Mouse (Mus musculus) hindbrain, embryonic 11.5 days (tissue): Measurements from ENCODE around the gene Reps1. TPM values are rescaled to one million over a fixed set of nuclear protein-coding genes. Genes with fewer than 3 reads are reported as not detected.

Experiments
- ATAC-seq: fragments of 200-750 bp; cut with Nextera tagmentation; 2 replicates; pipeline ENCODE4 v1.8.0; 2017; ENCODE audit warnings: mild to moderate bottlenecking, moderate TSS enrichment, moderate library complexity; ENCODE audit not compliant: low FRiP score
- DNase-seq: peaks from one replicate; pipeline ENCODE4 v3.0.0-alpha.2; 2015; ENCODE audit warnings: low spot score
- H3K27ac ChIP-seq: fragments of 300-500 bp; sonication (generic); 2 replicates; pipeline ENCODE4 v1.5.1; 2014; ENCODE audit warnings: mild to moderate bottlenecking, low read depth, low read length
- H3K27me3 ChIP-seq: fragments of 300-500 bp; sonication (generic); 2 replicates; pipeline ENCODE4 v1.6.1; 2014; ENCODE audit warnings: mild to moderate bottlenecking, low read length, moderate library complexity, mixed read lengths; ENCODE audit not compliant: control insufficient read depth, insufficient read depth
- H3K36me3 ChIP-seq: fragments of 300-500 bp; sonication (generic); 2 replicates; pipeline ENCODE4 v1.6.1; 2014; ENCODE audit warnings: mild to moderate bottlenecking, low read length, moderate library complexity, mixed read lengths; ENCODE audit not compliant: control insufficient read depth, insufficient read depth
- H3K4me1 ChIP-seq: fragments of 300-500 bp; sonication (generic); replicated peaks from 2 replicates; pipeline ENCODE4 v1.6.1; 2014; ENCODE audit warnings: low read length, mixed read lengths; ENCODE audit not compliant: control insufficient read depth, insufficient read depth
- H3K4me2 ChIP-seq: fragments of 300-500 bp; sonication (generic); replicated peaks from 2 replicates; pipeline ENCODE4 v1.6.1; 2014; ENCODE audit warnings: mild to moderate bottlenecking, low read depth, low read length
- H3K4me3 ChIP-seq: fragments of 300-500 bp; sonication (generic); 2 replicates; pipeline ENCODE4 v1.5.1; 2014; ENCODE audit warnings: low read depth, low read length
- H3K9ac ChIP-seq: fragments of 300-500 bp; sonication (generic); 2 replicates; pipeline ENCODE4 v1.6.1; 2014; ENCODE audit warnings: low read depth, low read length
- H3K9me3 ChIP-seq: fragments of 300-500 bp; sonication (generic); 2 replicates; pipeline ENCODE4 v1.6.1; 2016; ENCODE audit warnings: low read length; ENCODE audit not compliant: control insufficient read depth
- WGBS: fragments of 180-500 bp; shearing (Covaris S2); extraction: QIAGEN DNeasy Blood & Tissue Kit; methylation state at CpG from one replicate; pipeline ENCODE4 v1.1.7; 2014; 5-methylcytosine and 5-hydroxymethylcytosine counted together
- polyA plus RNA-seq: library from polyadenylated mRNA; unstranded; fragments of >200 nt; fragmentation: Nextera tagmentation; extraction: Ambion mirVana; gene quantifications from 2 replicates; pipeline ENCODE4 v1.2.1, GENCODE M21; 2014

Reps1 gene
- polyA plus RNA-seq, 1 experiment from 2014 or later = 24.6 TPM

DNA sequence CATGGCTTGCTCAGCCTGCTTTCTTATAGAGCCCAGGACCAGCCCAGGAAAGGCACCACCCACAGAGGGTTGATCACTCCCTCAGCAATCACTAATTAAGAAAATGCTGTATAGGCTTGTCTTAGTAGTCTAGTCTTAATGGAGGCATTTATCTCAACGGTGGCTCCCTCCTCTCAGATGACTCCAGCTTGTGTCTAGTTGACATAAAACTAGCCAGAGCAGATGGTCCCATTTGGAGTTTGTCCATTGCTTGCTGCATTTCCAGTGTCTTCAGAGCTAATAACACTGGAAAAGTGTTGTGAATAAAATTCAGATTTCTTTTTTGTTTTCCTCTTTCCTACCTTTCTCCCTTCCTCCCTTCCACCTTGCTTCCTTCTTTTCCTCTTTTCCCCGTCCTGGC lies 13.9 kb downstream of the Reps1 start:
- no peak overlapping the region for H3K4me2 ChIP-seq
- no peak for ATAC-seq
- no peak overlapping the region for H3K4me3 ChIP-seq
- H3K4me1 ChIP-seq = no peaks in the 10 kb centered on the region
- no peak overlapping the region for H3K27ac ChIP-seq
- H3K9me3 ChIP-seq = no peaks in the 10 kb centered on the region
- WGBS = 93% methylated on average over 2 of the region's 2 CpGs
- H3K27me3 ChIP-seq = no peaks in the 10 kb centered on the region
- no peak for DNase-seq
- H3K9ac ChIP-seq = no peak overlapping the region
- no peaks in the 10 kb centered on the region for H3K36me3 ChIP-seq

DNA sequence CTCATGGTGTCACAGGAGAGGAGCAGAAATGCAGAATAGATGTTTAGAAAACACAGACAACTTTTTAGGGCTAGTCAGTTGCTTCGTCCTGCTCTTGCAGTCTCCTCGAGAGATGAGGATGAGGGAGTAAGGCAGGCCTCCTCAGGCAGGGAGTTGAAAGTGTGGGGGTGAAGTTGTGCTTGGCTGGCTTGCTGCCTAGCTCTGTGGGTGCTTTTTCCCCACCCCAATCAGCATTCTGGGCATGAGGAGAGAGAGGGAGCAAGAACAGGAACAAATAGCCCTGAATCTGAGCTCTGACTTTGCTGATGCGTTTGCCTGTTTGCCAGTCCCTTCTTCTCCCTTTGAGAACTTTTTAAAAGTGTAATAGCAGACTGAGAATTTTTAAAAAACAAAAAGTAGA lies 14.5 kb downstream of the Reps1 start:
- 91% methylated on average over 3 of the region's 3 CpGs for WGBS
- H3K4me1 ChIP-seq = no peaks in the 10 kb centered on the region
- H3K4me2 ChIP-seq = no peak overlapping the region
- no peaks in the 10 kb centered on the region for H3K9me3 ChIP-seq
- H3K36me3 ChIP-seq = no peaks in the 10 kb centered on the region
- H3K4me3 ChIP-seq = no peak overlapping the region
- H3K27me3 ChIP-seq = no peaks in the 10 kb centered on the region
- ATAC-seq (no peak), DNase-seq (no peak)
- H3K27ac ChIP-seq = no peak overlapping the region
- no peak overlapping the region for H3K9ac ChIP-seq

DNA sequence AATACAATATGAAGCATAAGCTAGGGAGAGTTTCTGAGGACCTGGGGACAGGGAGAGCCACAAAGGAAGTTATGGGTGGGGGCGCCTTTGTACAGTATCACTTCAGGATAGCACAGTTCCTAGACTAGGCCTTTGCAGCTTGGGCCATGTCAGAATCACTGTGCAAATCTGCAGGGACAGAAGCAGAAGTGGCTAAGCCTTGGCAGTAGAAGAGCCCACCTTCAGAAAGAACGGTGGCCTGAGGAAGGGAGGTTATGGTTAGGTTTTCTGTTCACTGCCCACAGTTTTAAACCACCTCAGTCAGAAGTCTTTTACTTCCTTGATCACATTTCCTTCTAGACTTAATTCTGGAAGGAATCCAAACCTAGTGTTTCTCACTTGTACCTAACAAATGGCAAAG lies 15.0 kb downstream of the Reps1 start:
- H3K9ac ChIP-seq = no peak overlapping the region
- no peaks in the 10 kb centered on the region for H3K4me1 ChIP-seq
- no peak overlapping the region for H3K4me2 ChIP-seq
- DNase-seq = no peak
- H3K36me3 ChIP-seq = no peaks in the 10 kb centered on the region
- H3K9me3 ChIP-seq = no peaks in the 10 kb centered on the region
- no peak for ATAC-seq
- H3K27me3 ChIP-seq = no peaks in the 10 kb centered on the region
- H3K4me3 ChIP-seq = no peak overlapping the region
- H3K27ac ChIP-seq = no peak overlapping the region
- WGBS = 87% methylated on average over 2 of the region's 2 CpGs

DNA sequence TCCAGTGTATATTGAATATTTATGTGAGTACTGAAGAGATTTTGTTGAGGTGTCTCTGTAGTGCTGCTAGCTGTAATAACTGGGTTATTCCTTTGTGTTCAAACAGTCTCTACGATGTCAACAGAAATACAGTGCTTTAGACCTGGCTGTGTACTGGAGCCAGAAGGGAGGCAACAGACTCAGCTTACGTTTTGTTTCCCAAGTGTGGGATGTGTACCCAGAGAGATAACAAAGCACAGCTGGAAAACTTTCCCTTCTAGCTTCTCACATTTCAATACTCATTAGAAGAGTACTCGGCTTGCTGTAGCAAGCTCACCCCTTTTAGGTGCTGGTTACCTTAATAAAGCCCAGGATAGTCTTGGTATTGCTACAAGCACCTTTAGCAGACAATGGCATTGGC lies 17.2 kb downstream of the Reps1 start:
- Histone ChIP-seq H3K9me3 (no peaks in the 10 kb centered on the region), H3K36me3 (no peaks in the 10 kb centered on the region), H3K27ac (no peak overlapping the region), H3K27me3 (no peaks in the 10 kb centered on the region), H3K4me1 (no peaks in the 10 kb centered on the region), H3K9ac (no peak overlapping the region), H3K4me3 (no peak overlapping the region), H3K4me2 (no peak overlapping the region)
- WGBS = 72% methylated on average over 3 of the region's 3 CpGs
- DNase-seq = no peak
- no peak for ATAC-seq

DNA sequence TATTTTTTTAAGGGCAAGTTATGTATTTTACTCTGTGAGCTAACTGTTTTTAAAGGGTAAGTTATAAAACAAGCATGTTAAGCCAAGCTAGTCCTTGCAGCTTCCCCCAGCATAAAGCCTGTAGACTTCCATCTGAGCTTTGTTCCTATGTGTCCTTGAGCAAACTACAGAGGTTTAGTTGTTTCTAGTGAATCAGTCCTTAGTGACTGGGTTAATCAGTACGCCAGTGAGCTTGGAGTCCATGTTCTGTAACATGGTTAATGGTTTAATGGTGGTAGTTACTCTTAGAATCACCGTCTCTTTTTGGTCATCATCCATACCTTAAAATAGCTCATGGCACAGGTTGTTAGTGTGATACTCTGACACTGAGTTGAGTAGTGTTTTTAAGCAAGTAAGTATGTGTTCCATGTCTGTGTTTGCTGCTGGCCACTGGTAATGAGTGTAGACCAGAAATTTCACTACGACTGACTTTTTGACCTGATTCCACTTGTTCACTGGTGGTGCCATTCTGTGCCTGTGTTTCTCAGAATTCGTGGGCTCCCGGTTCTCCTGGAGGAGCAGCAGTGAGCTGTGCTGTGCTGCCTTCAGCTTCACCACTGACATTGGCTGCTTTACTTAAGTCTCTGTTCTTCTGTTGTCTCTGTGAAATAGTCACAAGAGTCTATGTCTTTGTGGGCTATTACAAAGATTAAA lies 18.9 kb downstream of the Reps1 start:
- no peak overlapping the region for H3K27ac ChIP-seq
- no peaks in the 10 kb centered on the region for H3K4me1 ChIP-seq
- ATAC-seq (no peak), DNase-seq (no peak)
- H3K9ac ChIP-seq = no peak overlapping the region
- H3K4me3 ChIP-seq = no peak overlapping the region
- no peaks in the 10 kb centered on the region for H3K36me3 ChIP-seq
- H3K27me3 ChIP-seq = no peaks in the 10 kb centered on the region
- H3K9me3 ChIP-seq = no peaks in the 10 kb centered on the region
- WGBS = 89% methylated on average over 5 of the region's 5 CpGs
- no peak overlapping the region for H3K4me2 ChIP-seq

DNA sequence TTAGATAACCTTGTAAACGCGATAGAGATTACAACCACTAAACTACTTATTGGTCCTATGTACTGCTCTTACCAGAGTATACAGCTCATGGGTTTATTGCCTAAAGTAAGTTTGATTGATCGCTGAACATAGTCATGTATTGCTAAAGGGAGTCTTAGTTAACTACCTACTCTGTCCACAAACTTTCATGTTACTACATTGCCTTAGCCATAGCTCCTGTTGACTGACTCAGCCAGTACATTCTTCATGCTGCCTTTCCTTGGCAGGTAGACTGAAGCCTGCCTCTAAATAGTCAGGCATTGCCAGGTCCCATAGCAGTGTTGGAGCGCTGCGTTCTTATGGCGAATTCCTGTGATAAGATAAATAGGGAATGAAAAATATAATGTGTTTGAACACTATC lies 20.2 kb downstream of the Reps1 start:
- Histone ChIP-seq H3K9ac (no peak overlapping the region), H3K4me3 (no peak overlapping the region), H3K36me3 (no peaks in the 10 kb centered on the region), H3K9me3 (no peaks in the 10 kb centered on the region), H3K27ac (no peak overlapping the region), H3K4me1 (no peaks in the 10 kb centered on the region), H3K27me3 (no peaks in the 10 kb centered on the region), H3K4me2 (no peak overlapping the region)
- ATAC-seq (no peak), DNase-seq (no peak)
- WGBS = 94% methylated on average over 6 of the region's 6 CpGs

DNA sequence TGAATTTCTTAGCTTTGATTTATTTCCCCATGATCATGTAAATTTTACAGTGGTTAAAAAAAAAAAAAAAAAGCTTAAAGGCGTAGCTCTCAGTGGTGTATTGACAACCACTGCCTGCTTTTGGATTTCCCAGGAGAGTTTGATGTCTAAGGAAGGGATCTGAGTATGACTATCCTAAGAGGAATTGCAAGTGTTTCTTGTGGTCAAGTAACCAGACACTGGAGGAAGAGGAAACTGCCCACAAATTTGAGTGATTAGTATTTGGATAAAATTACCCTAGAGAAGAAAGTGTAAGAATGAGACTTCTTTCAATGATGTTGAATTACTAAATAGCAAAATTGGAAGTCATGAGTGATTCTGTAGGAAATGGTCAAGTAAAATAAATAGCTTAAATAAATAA lies 25.9 kb downstream of the Reps1 start:
- DNase-seq = no peak
- H3K36me3 ChIP-seq = no peaks in the 10 kb centered on the region
- no peak overlapping the region for H3K4me3 ChIP-seq
- no peaks in the 10 kb centered on the region for H3K27me3 ChIP-seq
- H3K27ac ChIP-seq = no peak overlapping the region
- H3K9me3 ChIP-seq = no peaks in the 10 kb centered on the region; the same call in 1 of the 2 replicates
- no peaks in the 10 kb centered on the region for H3K4me1 ChIP-seq
- ATAC-seq = no peak
- no peak overlapping the region for H3K9ac ChIP-seq
- WGBS = 87% methylated on average over 1 of the region's 1 CpGs
- no peak overlapping the region for H3K4me2 ChIP-seq

DNA sequence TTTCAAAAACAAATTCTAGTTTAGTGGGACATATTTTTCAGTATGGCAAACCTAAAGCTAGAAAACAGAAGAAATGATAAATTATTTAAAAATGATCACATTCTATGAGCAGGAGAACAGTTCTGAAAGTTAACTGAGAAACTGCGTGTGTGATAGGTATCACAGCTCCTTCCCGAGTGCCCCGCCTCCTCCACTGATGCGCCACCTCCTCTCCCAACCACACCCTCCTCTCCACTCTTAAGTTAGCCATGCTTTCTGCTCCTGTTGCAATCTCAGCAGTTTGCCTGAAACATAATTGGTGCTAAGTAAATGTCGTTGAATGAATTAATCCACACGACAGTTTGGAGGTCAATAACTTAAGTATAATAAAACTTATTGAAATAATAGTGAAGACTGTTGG lies 27.1 kb downstream of the Reps1 start:
- WGBS = 95% methylated on average over 6 of the region's 6 CpGs
- H3K27ac ChIP-seq = no peak overlapping the region

DNA sequence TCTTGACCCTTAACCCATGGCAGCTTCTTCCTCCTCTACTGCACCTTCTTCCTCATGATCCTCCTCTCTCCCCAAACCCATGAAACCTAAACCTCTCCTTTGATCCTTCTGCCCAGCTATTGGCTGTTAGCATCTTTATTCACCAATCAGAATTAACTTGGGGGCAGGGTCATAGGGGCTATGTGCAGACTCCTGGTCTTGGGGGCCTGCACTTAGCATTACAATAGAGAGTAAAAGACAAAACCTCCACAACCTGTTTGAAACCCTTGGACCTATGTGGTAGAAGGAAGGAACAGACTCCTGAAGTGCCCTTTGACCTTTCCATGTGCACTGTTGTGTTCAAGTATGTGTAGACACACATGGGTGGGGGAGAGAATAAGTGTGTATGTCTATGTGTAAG lies 35.0 kb downstream of the Reps1 start:
- H3K4me1 ChIP-seq = no peaks in the 10 kb centered on the region
- H3K27ac ChIP-seq = no peak overlapping the region
- ATAC-seq (no peak), DNase-seq (no peak)
- no peaks in the 10 kb centered on the region for H3K27me3 ChIP-seq
- no peak overlapping the region for H3K4me3 ChIP-seq
- H3K36me3 ChIP-seq = no peaks in the 10 kb centered on the region
- H3K4me2 ChIP-seq = no peak overlapping the region
- H3K9ac ChIP-seq = no peak overlapping the region
- no peaks in the 10 kb centered on the region; the same call in 1 of the 2 replicates for H3K9me3 ChIP-seq

More for the DNA sequence above, 27.1 kb downstream of the Reps1 start:
- DNase-seq (no peak), ATAC-seq (no peak)
- Histone ChIP-seq H3K9me3 (no peaks in the 10 kb centered on the region; the same call in 1 of the 2 replicates), H3K36me3 (no peaks in the 10 kb centered on the region), H3K4me2 (no peak overlapping the region), H3K27me3 (no peaks in the 10 kb centered on the region), H3K4me3 (no peak overlapping the region), H3K4me1 (no peaks in the 10 kb centered on the region), H3K9ac (no peak overlapping the region)
